Mouse (Mus musculus) neutrophil, adult 59 days (primary cell): ENCODE data around the gene Atp6v1d. TPM values are rescaled to one million over a fixed set of nuclear protein-coding genes. Genes with fewer than 3 reads are reported as not detected.

Source experiments
- total RNA-seq, 2 experiments: library from RNA; stranded (reverse); gene quantifications; 1 replicate in 1 of 2; 2 replicates in 1 of 2; pipeline ENCODE4 v1.2.4; 2023

The Atp6v1d gene
- total RNA-seq, result 10 to 100 TPM; 79.0 to 82.2 TPM

GRCm38 (mm10) chr12:78861496-78862253 is at the start of gene Atp6v1d, which contains the start of gene Eif2s1:
Atp6v1d (minus strand) TSS chr12:78861638.
Eif2s1 (plus strand) TSS chr12:78861819.

GRCm38 (mm10) chr12:78906707-78907162 is 45.3 kb upstream of the Atp6v1d start, which contains the start of gene Plek2:
Plek2 (minus strand) TSS chr12:78906964.

Other genes starting within 250 kb of the Atp6v1d start
- gene Fam71d, start 170.1 kb downstream of the Atp6v1d start, total RNA-seq, result not detected
- 10 to 100 TPM; 11.4 to 12.8 TPM for gene Mpp5, start 112.7 kb downstream of the Atp6v1d start, total RNA-seq
- 10 to 100 TPM; 30.7 to 34.6 TPM for gene Eif2s1, start 181 bp upstream of the Atp6v1d start, total RNA-seq
- under 1 TPM in 1 of 2 experiments, not detected in 1; 0.29 TPM for gene Plek2, start 45.3 kb upstream of the Atp6v1d start, total RNA-seq
- 10 to 100 TPM; 29.1 to 32.5 TPM for gene Tmem229b, start 146.0 kb upstream of the Atp6v1d start, total RNA-seq
- gene Plekhh1, start 167.5 kb upstream of the Atp6v1d start, total RNA-seq, result under 1 TPM; 0.22 to 0.38 TPM
- 1 to 10 TPM; 3.7 to 4.4 TPM for gene Pigh, start 228.0 kb upstream of the Atp6v1d start, total RNA-seq